Mouse (Mus musculus) heart, adult 2 months (tissue): ENCODE measurements around the gene Fam19a2. TPM values are rescaled to one million over a fixed set of nuclear protein-coding genes. Genes with fewer than 3 reads are reported as not detected.

ENCODE experiments used
- DNase-seq, 2 experiments: peaks; one replicate each; pipeline ENCODE4 v3.0.0; 2021
- H3K27ac ChIP-seq: fragments of 200-600 bp; 2 replicates; pipeline ENCODE4 v1.8.1; 2022
- H3K27me3 ChIP-seq: fragments of 200-500 bp; 2 replicates; pipeline ENCODE4 v1.6.1; 2012; ENCODE audit warnings: mild to moderate bottlenecking, low read length, inconsistent platforms, mixed read lengths; ENCODE audit not compliant: control insufficient read depth, insufficient read depth
- H3K36me3 ChIP-seq: fragments of 200-500 bp; 2 replicates; pipeline ENCODE4 v1.6.1; 2012; ENCODE audit warnings: low read length, inconsistent platforms; ENCODE audit not compliant: control insufficient read depth, insufficient read depth
- H3K4me1 ChIP-seq: fragments of 200-500 bp; 2 replicates; pipeline ENCODE4 v1.6.1; 2011; ENCODE audit warnings: low read length; ENCODE audit not compliant: control insufficient read depth, insufficient read depth
- H3K4me3 ChIP-seq: fragments of 200-600 bp; 2 replicates; pipeline ENCODE4 v1.8.1; 2022
- H3K79me2 ChIP-seq: fragments of 200-500 bp; replicated peaks from 2 replicates; pipeline ENCODE4 v1.6.1; 2012; ENCODE audit warnings: mild to moderate bottlenecking, inconsistent platforms, low read length, moderate library complexity, mixed read lengths; ENCODE audit not compliant: control insufficient read depth, insufficient read depth
- H3K9ac ChIP-seq: fragments of 200-500 bp; 2 replicates; pipeline ENCODE4 v1.6.1; 2012; ENCODE audit warnings: low read depth, mild to moderate bottlenecking, control low read depth, inconsistent platforms, low read length, mixed read lengths
- CTCF ChIP-seq: fragments of 200-600 bp; IDR thresholded peaks from 2 replicates; pipeline ENCODE4 v1.8.1; 2022; ENCODE audit warnings: antibody characterized with exemption, mild to moderate bottlenecking, moderate library complexity
- EP300 ChIP-seq: fragments of 200-500 bp; IDR thresholded peaks from 2 replicates; pipeline ENCODE4 v1.6.1; 2011; ENCODE audit warnings: low read depth, low read length, control low read depth; ENCODE audit not compliant: insufficient read depth
- POLR2A ChIP-seq: fragments of 200-500 bp; IDR thresholded peaks from 2 replicates; pipeline ENCODE4 v1.6.1; 2011; ENCODE audit warnings: mild to moderate bottlenecking, low read depth, low read length, control low read depth; ENCODE audit not compliant: insufficient read depth
- WGBS: fragments of 180-500 bp; shearing (Covaris S2); methylation state at CpG from one replicate; pipeline ENCODE4 v1.1.7; 2018; 5-methylcytosine and 5-hydroxymethylcytosine counted together
- intact Hi-C: fragments of 180-260 bp; cut with DNase I; formaldehyde crosslinking; loops from one replicate; pipeline ENCODE4 v1.15.1; 2025
- long read RNA-seq: library from polyadenylated mRNA; stranded (forward); transcript quantifications from one replicate; pipeline ENCODE4 v2.0.0, GENCODE M21; 2021
- polyA plus RNA-seq: library from polyadenylated mRNA; depleted of rRNA; stranded (reverse); fragments of >200 nt; gene quantifications from 2 replicates; pipeline ENCODE4 v1.2.3, GENCODE M21; 2012; rRNA removed
- total RNA-seq, 2 experiments: library from RNA; stranded (reverse); gene quantifications; 2 replicates each; pipeline ENCODE4 v1.2.3; 2021

Gene Fam19a2
- total RNA-seq (under 1 TPM; 0.11 to 0.13 TPM), polyA plus RNA-seq (not detected in 2 replicates)
- long read RNA-seq: 0 reads

DNA sequence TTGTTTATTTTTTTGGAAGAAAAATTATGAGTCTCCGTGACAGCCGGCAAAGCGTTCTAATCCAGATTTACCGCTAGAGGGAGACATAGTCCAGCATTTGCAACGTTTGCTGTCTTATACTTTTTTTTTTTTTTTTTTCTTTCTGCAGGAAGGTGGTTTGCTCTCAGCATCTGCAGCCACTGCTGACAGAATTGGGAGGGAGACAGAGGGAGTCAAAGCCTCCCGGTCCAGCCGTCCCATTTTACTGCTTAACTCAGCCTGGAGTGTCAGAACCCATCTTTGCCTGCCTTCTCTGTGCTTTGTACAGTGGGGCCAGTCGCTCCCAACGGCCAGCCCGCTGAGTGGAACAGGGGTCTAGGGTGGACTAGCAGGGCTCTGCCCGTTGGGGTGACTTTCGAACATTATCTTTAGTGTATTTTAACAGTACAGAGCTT is at the start of gene Fam19a2:
Gene Fam19a2 (plus strand): TSS at position 121 of the 434 bp plus-strand sequence.
- Histone ChIP-seq H3K36me3 (no peaks in the 10 kb centered on the region), H3K79me2 (no peaks in the 10 kb centered on the region), H3K9ac (no peak within 1 kb of the TSS), H3K27ac (no peak within 1 kb of the TSS), H3K4me3 (peak within 1 kb of the TSS; percentile 12; the same call in 1 of the 2 replicates), H3K27me3 (peaks cover 19% of the 10 kb centered on the region), H3K4me1 (peaks cover 2% of the 10 kb centered on the region)
- intact Hi-C loops: no loop called here
- peak; percentile 87 for TF ChIP-seq CTCF
- no peak for TF ChIP-seq POLR2A
- peak; percentile 5 to 29 for DNase-seq
- WGBS: 2% methylated on average over 12 of the region's 12 CpGs

DNA sequence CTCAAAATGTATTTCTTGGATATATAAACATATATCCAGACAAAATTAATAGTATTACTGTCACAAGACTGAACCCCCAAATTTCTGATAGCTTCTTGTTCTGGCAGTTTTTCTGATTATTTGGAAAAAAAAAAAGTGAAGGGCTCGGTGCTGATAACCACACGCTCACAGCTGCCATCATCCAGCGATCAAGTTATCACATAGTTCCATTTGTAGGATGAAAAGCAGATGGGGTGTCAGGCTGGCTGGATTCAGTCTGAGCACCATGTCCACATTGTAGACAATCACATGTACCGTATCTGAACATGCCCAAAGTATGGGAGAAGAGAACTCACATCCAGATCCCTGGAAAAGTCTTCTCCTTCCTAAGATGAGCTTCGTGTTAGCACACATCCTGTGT is 41.0 kb upstream of the Fam19a2 start:
- intact Hi-C loops: no loop called here
- H3K27me3 ChIP-seq: no peaks in the 10 kb centered on the region
- WGBS: 78% methylated on average over 5 of the region's 5 CpGs
- no peak for DNase-seq
- H3K4me1 ChIP-seq: no peaks in the 10 kb centered on the region
- H3K27ac ChIP-seq: no peak overlapping the region
- TF ChIP-seq EP300 (no peak), CTCF (no peak), POLR2A (no peak)
- no peaks in the 10 kb centered on the region for H3K36me3 ChIP-seq
- H3K79me2 ChIP-seq: no peaks in the 10 kb centered on the region
- no peak overlapping the region for H3K9ac ChIP-seq
- no peak overlapping the region for H3K4me3 ChIP-seq

GRCm38 (mm10) chr10:123229420-123229819 is 34.4 kb upstream of the Fam19a2 start:
- H3K36me3 ChIP-seq: no peaks in the 10 kb centered on the region
- H3K79me2 ChIP-seq: no peaks in the 10 kb centered on the region
- no peak overlapping the region for H3K4me3 ChIP-seq
- no peak for DNase-seq
- H3K9ac ChIP-seq: no peak overlapping the region
- 87% methylated on average over 5 of the region's 5 CpGs for WGBS
- no peak for TF ChIP-seq POLR2A
- TF ChIP-seq CTCF: no peak
- no peak for TF ChIP-seq EP300
- intact Hi-C loops: no loop called here
- no peaks in the 10 kb centered on the region for H3K27me3 ChIP-seq
- no peak overlapping the region for H3K27ac ChIP-seq
- H3K4me1 ChIP-seq: no peaks in the 10 kb centered on the region

- H3K36me3 ChIP-seq: no peaks in the 10 kb centered on the region
- intact Hi-C loops: no loop called here
- H3K27me3 ChIP-seq: no peaks in the 10 kb centered on the region
- H3K4me3 ChIP-seq: no peak overlapping the region
- H3K9ac ChIP-seq: no peak overlapping the region
- no peaks in the 10 kb centered on the region for H3K79me2 ChIP-seq
- H3K4me1 ChIP-seq: no peaks in the 10 kb centered on the region
- H3K27ac ChIP-seq: no peak overlapping the region
- TF ChIP-seq EP300: no peak
- no peak for DNase-seq
- WGBS: 60% methylated on average over 6 of the region's 6 CpGs
Observed at GRCm38 (mm10) chr10:123248063-123248462, 15.7 kb upstream of the Fam19a2 start.

- Histone ChIP-seq H3K9ac (no peak overlapping the region), H3K36me3 (no peaks in the 10 kb centered on the region), H3K4me3 (no peak overlapping the region), H3K27me3 (no peaks in the 10 kb centered on the region), H3K79me2 (no peaks in the 10 kb centered on the region), H3K27ac (no peak overlapping the region), H3K4me1 (no peaks in the 10 kb centered on the region)
- intact Hi-C loops: no loop called here
- no peak for TF ChIP-seq CTCF
- no peak for TF ChIP-seq EP300
- TF ChIP-seq POLR2A: no peak
- 81% methylated on average over 9 of the region's 9 CpGs for WGBS
- no peak for DNase-seq
Observed at GRCm38 (mm10) chr10:123251904-123252303, 11.9 kb upstream of the Fam19a2 start.

DNA sequence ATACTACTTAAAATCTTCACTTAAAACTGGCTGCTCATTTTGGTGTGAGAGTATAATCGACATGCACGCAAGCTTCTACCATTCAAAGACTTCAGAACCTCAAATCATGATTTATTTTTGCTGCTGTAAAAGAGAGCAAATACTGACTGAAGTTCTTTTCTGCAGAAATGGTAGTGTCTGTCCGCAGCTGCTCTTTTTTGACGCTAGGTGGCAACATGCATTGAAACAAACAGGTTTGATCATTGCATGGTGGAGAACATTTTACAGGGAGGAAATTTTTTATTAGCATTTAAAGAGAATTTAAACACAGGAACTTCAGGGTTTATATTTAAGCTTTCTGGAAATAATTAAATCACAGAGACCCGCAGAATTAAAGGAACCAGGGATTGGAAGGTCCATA is 9.5 kb upstream of the Fam19a2 start:
- no peaks in the 10 kb centered on the region for H3K36me3 ChIP-seq
- no peak overlapping the region for H3K4me3 ChIP-seq
- H3K27me3 ChIP-seq: no peaks in the 10 kb centered on the region
- H3K79me2 ChIP-seq: no peaks in the 10 kb centered on the region
- H3K27ac ChIP-seq: no peak overlapping the region
- H3K4me1 ChIP-seq: no peaks in the 10 kb centered on the region
- intact Hi-C loops: no loop called here
- no peak for DNase-seq
- no peak overlapping the region for H3K9ac ChIP-seq
- WGBS: 40% methylated on average over 5 of the region's 5 CpGs
- TF ChIP-seq EP300 (no peak), CTCF (peak; percentile 68)
